Mouse (Mus musculus) frontal cortex, adult 2 months (tissue): ENCODE data around the gene Pigo. TPM values are rescaled to one million over a fixed set of nuclear protein-coding genes. Genes with fewer than 3 reads are reported as not detected.

Source experiments
- DNase-seq, 2 experiments: peaks; one replicate each; pipeline ENCODE4 v3.0.0; 2022; ENCODE audit warnings: low spot score in 1 of 2; ENCODE audit errors: extremely low spot score in 1 of 2
- polyA plus RNA-seq: library from polyadenylated mRNA; depleted of rRNA; stranded (reverse); fragments of >200 nt; gene quantifications from 2 replicates; pipeline ENCODE4 v1.2.3, GENCODE M21; 2012

The Pigo gene
- polyA plus RNA-seq, 1 experiment, result 23.0 TPM

DNA sequence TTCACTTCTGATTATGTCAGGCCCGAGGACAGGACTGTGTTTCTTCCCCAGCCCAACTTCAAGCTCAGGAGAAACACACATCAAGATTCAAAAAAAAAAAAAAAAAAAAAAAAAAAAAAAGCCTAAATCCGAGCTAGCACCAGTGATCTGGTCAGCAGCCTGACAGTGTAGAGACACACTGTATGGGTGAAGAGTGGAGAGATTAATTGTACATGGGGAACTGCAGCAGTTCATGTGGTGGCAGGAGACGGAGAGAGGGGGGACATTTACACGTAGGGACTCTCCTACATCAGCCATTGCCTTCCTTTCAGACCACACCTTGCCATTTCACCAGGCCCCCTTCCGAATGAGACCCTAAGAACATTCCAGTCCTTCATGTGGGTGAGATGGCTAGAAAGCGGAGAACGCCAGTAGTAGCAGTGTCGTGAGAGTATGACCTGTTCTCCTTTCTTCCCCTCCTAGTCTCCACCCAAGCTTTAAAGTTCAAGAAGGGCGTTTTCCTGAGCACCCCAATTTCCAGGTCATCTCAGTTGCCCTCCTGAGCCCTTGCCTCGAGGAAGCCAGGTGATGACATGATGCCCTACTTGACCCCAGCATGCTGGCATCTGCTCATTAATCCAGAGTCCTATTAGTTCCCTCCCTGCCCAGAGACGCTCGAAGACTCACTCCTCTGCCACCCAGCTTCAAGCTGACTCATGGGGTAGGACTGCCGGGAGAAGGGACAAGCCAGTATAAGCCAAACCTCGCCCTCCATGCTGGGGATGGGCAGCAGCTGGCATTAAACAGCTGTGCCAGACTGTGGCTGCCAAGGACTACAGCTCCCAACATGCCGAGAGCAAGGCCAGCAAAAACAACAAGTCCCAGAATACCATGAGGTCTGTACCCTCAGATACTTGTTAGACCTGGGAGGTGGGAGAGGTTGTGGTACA is 13.2 kb upstream of the Pigo start:
- peak; percentile 52 to 66 for DNase-seq

DNA sequence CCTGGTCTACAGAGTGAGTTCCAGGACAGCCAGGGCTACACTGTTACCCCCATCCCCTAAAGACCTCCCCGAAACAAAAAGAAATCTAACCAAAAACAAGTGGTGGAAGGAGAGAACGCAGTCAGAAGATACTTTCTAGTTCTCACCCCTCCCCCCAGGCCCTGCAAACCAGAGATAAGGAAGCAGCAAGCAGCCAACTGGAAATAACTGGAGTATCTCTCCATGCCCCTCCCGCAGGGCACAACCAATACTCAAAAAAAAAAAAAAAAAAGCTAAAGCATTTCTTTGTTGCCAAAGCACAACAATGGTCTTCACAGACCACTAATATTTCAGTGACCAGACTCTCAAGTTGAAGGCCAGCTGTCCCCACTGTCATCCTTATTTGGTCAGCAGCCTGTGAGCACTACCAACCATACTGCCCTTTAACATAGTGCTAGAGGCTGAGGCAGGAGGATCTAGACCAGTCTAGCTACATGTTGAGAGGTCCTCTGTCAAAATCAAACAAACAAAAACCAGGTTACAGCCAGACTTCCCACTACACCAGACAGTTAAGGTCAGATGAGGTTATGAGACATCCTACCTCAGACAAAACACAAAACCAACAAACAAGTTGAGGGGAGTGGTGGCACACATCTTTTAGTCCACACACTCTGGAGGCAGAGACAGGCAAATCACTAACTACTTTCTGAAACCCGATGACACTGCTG is 12.4 kb upstream of the Pigo start:
- DNase-seq, result no peak

DNA sequence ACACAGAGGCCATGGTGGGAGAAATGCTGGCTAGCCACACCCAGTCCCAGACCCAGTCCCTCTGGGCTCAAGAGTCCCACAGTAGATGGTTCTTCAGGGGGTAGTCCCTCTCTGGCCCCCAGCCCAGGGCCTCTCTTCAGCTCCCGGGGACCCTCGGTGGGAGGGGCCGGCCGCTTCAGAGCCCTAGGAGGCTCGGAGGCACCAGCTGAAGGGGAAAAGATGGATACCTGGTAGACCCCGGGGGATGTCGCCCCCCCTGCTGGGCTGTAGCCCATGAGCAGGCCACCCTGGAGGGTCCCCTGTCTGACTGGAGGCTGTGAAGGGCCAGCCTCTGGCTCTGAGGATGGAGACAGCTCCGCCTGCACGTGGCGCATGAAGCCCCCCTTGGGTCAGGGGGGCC is 10.7 kb upstream of the Pigo start:
- DNase-seq, result no peak

DNA sequence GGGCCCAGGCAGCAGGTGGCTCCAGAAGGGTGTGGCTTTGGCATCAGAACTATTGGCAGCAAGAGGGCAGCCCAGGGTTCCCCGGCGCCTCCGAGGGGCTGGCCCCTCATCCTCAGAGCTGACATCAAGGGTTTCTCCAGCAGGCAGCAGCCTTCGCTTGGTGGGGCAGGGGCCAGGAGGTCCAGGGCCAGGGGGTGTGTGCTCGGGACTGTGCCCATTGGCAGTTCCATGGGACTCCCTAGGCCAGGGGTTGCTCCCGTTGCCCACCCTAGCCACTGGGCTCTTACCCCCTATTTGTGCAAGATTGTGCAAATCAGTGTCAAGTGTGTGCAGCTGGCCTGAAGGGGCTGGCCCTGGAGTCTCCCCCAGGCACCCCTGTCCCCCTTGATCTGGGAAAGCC is 10.2 kb upstream of the Pigo start:
- DNase-seq, result no peak

DNA sequence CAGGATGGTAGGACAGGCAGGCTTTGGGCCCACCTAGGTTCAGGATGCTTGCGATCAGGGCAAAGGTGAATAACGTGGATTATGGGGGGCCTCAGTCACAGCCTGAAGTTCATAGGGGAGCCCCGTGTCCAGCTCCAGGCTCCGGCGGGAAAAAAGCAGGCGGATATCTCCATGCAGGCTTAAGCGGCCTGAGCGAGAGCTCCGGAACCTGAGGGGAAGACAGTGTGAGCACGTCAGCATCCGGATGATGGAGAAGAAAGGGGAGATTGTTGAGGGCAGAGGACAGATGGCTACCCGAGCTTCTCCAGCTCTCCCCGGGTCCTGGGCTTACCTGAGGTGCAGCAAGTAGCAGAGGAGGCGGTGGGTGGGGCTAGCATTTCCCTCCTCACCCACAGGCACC is 7.9 kb upstream of the Pigo start:
- DNase-seq, result no peak

DNA sequence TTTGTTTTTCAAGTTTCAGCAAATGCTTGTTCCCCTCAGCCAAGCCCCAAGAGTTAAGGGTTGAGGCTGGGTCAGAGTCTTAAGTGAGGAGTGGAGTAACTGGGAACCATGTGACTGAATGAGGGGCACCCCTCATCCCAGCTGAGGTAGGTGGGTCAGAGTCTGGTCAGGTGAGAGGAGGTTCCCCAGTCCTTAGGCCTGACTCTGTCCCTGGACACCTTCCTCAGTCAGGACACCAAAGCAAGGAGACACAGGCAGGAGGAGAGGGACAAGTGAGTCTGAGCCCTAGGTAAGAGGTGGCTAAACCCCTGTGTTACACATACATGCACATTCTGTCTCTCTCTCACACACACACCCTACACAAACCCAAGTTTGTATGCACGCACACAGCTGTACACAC is 6.9 kb upstream of the Pigo start:
- no peak for DNase-seq

DNA sequence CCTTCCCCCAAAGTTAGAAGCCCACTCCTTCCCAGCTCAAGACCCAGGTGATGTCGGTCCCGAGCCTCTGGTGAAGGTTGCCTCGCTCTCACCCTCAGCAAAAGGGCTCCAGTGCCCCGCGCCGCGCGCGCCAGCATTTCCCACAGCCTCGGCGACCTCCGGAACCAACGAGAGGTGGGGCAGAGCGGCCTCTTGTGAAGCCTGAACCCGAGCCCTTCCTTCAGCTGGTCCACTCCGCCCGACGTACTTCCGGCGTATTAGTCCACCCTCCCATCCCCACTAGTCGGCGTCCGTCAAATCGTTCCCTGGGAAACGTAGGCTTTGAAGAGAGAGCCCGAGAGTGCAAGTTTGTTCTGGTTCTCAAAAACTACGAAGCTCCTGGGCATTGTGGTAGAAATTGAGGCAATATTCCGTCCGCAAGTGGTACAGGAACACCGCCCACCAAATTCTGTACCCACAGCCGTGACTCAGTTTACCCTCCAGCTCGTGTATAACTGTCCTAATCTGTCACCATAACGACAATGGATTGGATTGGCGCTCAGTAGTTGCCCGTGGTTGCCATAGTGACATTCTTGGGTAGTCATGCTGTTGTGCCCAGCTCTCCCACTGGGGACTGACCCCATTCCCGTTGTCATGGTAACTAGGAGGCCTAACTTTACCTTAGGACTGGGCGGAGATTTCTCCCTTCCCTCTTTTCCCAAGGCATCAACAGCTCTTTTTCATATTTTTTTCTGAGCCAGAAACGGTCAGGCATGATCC is 5.8 kb upstream of the Pigo start, which contains the start of gene Stoml2:
Stoml2 (minus strand) TSS at position 474 of the 759 bp plus-strand sequence.
- peak; percentile 88 to 95 for DNase-seq

DNA sequence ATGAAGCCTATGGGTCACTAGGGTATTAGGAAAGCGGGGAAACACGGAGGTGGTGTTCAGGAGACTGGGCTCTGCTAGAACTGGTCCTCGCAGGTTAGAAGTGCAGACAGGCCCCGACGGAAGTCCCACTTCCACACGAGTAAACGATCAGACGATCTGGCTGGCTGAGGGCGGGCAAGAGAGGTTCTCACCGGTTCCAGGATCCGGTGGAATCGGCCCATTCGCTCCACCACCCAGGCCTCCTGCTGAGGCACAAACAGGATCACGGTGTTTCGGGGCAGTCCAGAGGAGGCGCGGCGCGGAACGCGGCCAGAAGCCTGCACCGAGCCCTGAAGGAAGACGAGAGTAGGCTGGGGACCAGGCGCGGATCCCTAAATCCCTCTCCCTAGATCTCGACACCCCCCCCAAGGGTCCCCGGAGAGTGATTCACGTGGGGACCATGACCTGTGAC is 5.2 kb upstream of the Pigo start:
- DNase-seq, result peak in 1 of 2 experiments; percentile 35

DNA sequence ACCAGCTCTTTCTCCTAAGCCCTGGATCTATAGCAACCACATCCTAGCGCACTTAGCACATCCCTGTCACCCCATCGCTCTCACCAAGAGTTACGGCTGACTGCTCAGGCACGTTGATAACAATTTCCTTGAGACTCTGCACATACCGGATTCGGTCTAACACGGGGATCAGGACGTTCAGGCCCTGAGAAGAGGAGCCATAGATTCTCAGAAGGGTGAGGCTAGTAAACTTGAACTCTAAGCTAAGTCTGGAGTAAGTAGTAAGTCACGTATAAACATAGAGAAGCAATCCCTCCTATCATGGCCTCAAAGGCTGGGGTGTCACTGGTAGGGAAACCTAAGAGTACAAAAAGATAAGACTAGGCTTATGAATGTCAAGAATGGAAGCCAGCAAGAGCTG is 4.7 kb upstream of the Pigo start:
- no peak for DNase-seq

DNA sequence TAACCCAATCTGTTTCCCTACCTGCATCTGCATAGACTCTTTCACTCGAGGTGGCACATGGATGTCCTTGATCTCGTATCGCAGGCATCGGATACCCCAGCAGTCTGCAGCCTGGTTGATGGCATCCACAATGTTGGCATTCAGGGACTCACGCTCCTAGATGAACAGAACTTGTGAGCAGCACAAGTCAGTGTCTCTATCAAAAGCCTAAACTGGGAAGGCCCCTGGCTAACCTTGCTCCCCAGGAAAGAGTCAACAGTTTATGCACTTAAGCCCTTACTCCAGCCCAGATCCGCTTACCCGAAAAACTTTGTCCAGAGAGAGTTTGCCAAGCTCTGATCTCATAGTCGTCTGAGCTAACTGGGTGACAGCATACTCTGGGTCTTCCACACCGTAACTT is 4.1 kb upstream of the Pigo start:
- no peak for DNase-seq

DNA sequence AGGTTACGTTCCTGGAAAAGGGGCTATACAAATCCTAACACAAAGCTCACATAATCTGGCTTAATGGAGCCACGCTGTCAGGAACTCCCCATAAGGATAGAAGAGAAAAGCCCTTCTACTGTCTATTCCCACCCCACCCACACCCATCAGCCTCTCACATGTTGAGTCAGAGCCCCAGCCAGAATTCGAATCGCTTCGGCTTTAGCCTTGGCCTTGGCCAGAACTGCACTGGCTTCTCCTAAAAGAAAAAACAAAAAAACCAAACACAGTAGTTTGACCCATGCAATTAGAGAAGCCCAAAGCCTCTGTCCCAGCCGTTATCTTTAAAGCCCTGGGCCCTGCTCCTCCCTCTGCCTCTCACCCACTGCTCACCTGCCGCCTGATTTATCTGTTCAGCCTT is 3.5 kb upstream of the Pigo start:
- no peak for DNase-seq

DNA sequence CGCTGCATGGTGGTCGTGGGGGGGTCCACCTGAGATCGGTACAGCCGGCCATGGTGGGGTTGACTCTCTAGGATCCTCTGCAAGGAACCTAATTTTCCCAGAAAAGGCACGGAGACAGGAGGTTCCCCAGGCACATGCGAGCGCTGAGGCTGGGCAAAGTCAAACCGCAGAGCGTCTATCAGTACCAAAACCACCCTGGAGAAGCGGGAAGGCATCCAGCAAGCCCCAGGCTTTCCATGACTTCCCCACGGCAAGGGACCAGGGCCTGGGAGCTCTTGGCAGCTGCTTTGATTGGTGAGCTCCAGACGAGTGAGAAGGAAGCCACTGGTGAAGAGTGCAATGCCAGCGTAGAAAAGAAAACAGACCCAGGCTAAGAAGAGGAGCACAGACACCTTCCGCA is 946 bp downstream of the Pigo start:
- DNase-seq, result no peak

DNA sequence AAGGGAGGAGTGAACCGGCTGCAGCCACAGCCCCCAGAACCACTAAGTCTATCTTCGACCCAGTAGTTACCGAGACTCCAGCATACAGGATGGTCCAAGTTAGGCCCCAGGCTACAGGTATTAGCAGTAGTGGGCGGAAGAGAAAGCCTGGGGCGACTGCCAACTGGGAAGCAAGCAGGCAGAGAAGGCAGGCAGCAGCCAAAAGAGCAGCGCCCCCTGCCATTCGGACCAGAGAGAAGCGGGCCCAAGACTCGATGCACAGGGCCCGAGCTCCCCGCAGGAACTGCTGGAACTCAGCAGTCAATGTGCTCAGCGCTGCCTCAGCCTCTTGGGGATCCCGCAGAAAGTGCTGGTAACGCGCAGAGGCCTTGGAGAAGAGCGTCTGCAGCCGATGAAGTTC is 4.3 kb downstream of the Pigo start:
- no peak for DNase-seq

DNA sequence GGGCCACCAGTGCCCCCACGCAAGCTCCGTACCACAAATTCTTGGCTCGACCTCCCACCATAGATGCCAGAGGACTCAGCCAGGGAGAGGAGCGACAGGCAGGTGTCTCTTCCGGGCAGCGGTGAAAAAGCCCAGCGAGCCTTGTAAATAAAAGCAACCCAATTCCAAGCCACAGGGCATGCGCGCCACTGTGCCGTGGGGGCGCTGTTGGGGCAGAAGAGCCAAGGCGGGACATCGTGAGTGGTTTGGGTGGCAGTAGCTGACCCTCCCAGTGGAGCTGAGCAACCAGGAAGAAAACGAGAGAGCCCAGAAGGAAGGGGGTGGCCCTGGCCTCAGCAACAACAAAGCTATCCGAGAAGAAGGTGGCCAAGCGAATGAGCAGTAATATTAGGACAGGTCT is 4.7 kb downstream of the Pigo start:
- DNase-seq, result no peak

DNA sequence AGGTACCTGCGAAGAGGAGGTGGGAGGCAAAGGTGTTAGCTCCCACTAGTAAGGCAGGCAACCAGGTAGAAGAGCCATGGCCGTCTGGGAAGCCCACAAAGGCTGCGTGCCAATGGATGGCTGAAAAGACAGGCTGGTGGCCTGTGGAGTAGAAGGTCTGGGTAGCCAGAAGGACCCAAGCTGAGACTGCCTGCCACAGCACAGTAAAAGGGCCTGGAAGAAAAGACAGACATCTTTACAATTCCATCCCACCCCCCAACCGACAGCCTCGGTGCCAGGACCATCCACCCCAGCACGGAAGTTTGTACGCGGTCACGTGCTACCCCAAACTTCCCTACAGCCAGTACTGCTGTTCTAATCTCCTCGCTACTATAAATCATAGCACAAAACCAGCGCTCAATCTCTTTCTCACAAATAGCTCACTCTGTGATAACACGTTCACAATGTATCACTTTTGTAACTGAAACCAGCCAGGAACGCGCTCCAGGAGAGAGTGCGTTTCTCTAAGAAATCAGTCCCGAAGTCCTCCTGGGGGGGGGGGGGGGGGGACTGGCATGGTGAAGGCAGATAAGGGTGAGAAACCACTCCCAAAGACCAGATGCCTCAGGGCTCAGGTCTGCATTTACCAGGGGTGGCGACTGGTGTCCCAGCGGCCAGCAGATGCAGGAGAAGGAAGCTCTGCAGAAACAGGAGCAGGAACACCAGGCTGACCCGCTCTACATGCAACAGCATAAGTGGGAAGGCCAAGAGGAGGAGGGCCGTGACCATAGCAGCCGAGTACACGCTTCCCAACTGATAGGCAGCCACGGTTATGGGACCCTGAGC is 5.8 kb downstream of the Pigo start:
- DNase-seq, result no peak

DNA sequence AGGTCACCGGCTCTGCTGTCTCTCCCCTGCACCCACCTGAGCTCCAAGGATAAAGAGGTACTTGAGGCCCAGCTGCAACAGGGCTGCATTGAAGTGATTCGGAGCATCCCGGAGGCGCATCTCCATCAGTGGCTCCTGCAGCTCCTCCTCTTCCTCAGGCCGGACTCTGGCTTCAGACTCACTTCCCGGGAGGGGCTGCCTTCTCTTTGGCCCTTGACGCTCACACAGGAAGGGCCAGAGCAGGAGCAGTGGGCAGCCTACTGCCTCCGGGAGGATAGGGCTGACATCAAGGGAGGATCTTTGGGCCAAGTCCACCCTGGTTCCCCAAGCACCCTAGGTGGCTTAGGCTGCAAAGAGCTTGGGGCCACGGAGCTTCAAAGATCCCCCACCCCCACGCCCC is 6.4 kb downstream of the Pigo start:
- no peak for DNase-seq

DNA sequence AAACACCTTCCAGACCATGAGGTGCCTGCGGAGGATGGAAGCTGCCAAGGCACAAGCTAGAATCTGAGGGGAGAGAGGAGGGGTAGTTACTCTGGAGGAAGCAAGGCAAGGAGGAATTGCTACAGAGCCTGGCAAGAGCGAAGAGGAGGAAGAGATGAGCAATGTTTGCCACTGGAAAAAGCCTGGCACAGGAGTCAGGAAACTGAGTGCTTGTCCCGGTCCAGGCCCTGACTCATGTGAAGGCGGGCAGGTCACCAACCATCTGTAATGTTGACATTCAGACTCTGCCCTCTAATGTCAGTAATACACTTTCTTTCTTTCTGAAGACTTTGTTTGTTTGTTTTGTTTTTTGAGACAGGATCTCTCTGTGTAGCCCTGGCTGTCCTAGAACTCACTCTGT is 7.5 kb downstream of the Pigo start:
- DNase-seq, result no peak

DNA sequence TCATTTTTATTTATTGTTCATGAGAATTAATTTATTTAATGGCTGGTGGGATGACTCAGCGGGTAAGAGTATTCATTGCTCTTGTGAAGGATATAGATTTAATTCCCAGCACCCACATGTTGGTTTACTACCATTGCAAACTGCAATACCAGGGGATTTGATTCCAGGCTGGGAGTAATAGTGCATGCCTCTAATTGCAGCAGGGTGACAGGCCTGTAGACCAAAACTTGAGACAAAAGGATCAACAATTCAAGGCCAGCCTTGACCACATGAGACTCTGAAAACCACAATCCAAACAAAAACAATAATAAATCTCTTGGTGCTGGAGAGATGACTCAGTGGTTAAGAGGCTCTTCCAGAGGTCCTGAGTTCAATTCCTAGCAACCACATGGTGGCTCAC is 13.5 kb downstream of the Pigo start:
- no peak for DNase-seq

DNA sequence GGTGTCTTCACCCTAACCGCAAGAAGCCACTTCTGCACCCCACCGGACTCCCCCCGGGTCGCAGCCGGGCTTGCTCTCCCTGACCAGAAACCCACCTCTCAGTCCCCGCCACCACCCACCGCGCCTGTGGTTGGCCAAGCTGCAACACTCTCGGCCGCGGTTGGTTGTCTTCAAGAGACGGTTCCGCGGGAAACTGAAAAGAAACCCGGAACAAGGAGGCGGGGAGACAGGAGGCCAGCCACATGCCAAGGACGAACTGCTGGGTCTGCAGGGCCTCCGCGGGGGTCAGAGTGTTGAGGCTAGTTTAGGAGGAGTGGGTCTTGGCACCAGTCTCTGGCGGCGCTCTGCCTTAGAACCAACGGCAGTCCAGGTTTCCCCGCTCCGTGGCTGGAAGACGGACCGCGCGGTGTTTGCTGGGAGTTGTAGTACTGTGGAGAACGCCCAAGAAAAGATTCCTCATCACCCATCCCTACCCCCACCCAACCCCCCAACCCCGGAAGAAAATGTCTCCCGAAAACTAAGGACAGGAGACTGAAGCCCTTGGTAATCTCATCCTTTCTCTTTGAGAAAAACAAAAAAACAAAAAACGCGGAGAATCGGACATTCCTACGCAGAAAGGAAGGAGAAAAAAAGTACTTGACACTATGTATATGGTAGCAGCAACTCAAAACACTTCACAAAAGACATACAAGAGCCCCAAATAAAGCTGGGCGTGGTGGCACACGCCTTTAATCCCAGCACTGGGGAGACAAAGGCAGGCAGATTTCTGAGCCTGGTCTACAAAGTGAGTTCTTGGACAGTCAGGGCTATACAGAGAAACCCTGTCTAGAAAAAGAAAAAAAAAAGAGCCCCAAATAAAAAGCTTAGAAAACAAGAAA is 15.2 kb downstream of the Pigo start, which contains the start of gene Fancg:
Fancg (minus strand) TSS at position 346 of the 878 bp plus-strand sequence.
- DNase-seq, result peak; percentile 59 to 84
